Mouse (Mus musculus) heart, postnatal 0 days (tissue): ENCODE measurements around the gene Pcbp3. TPM values are rescaled to one million over a fixed set of nuclear protein-coding genes. Genes with fewer than 3 reads are reported as not detected.

Experiments
- ATAC-seq: fragments of 200-750 bp; cut with Nextera tagmentation; 2 replicates; pipeline ENCODE4 v1.8.0; 2017; ENCODE audit warnings: low read depth, moderate number of reproducible peaks, moderate library complexity; ENCODE audit not compliant: insufficient read depth
- DNase-seq: peaks from one replicate; pipeline ENCODE4 v3.0.0-alpha.2; 2016; ENCODE audit warnings: low spot score
- H3K27ac ChIP-seq: fragments of 300-500 bp; sonication (generic); 2 replicates; pipeline ENCODE4 v1.5.1; 2014; ENCODE audit warnings: low read depth, mild to moderate bottlenecking
- H3K27me3 ChIP-seq: fragments of 300-500 bp; sonication (generic); 2 replicates; pipeline ENCODE4 v1.6.1; 2014; ENCODE audit warnings: low read length, mixed read lengths; ENCODE audit not compliant: control insufficient read depth, insufficient read depth
- H3K36me3 ChIP-seq: fragments of 300-500 bp; sonication (generic); replicated peaks from 2 replicates; pipeline ENCODE4 v1.6.1; 2014; ENCODE audit warnings: low read length, mixed read lengths; ENCODE audit not compliant: control insufficient read depth, insufficient read depth
- H3K4me1 ChIP-seq: fragments of 300-500 bp; sonication (generic); 2 replicates; pipeline ENCODE4 v1.6.1; 2014; ENCODE audit warnings: antibody characterized with exemption; ENCODE audit not compliant: control insufficient read depth, insufficient read depth
- H3K4me2 ChIP-seq: fragments of 300-500 bp; sonication (generic); 2 replicates; pipeline ENCODE4 v1.6.1; 2014; ENCODE audit warnings: low read depth, mild to moderate bottlenecking, low read length, moderate library complexity
- H3K4me3 ChIP-seq: fragments of 300-500 bp; sonication (generic); 2 replicates; pipeline ENCODE4 v1.5.1; 2014; ENCODE audit warnings: low read depth, low read length
- H3K9ac ChIP-seq: fragments of 300-500 bp; sonication (generic); replicated peaks from 2 replicates; pipeline ENCODE4 v1.6.1; 2014; ENCODE audit warnings: low read depth, low read length, mixed read lengths
- H3K9me3 ChIP-seq: fragments of 300-500 bp; sonication (generic); replicated peaks from 2 replicates; pipeline ENCODE4 v1.6.1; 2016; ENCODE audit warnings: low read length; ENCODE audit not compliant: control insufficient read depth
- CTCF ChIP-seq: IDR thresholded peaks from 2 replicates; pipeline ENCODE4 v1.5.1; 2016; ENCODE audit warnings: antibody characterized with exemption, control low read depth, low read depth
- EP300 ChIP-seq: IDR thresholded peaks from 2 replicates; pipeline ENCODE4 v1.6.1; 2016; ENCODE audit warnings: antibody characterized with exemption, low read depth
- WGBS: fragments of 180-500 bp; shearing (Covaris S2); extraction: QIAGEN DNeasy Blood & Tissue Kit; methylation state at CpG from one replicate; pipeline ENCODE4 v1.1.7; 2014; 5-methylcytosine and 5-hydroxymethylcytosine counted together
- polyA plus RNA-seq: library from polyadenylated mRNA; unstranded; fragments of >200 nt; fragmentation: Nextera tagmentation; extraction: Ambion mirVana; gene quantifications from 2 replicates; pipeline ENCODE4 v1.2.1, GENCODE M21; 2015
- total RNA-seq: library from RNA; depleted of rRNA; stranded (reverse); fragments of >200 nt; gene quantifications from 2 replicates; pipeline ENCODE4 v1.2.3, GENCODE M21; 2014; ENCODE audit warnings: low replicate concordance

Pcbp3 gene
- total and polyA plus RNA-seq, 2 experiments from 2014 or later = 5.6 to 5.9 TPM

DNA sequence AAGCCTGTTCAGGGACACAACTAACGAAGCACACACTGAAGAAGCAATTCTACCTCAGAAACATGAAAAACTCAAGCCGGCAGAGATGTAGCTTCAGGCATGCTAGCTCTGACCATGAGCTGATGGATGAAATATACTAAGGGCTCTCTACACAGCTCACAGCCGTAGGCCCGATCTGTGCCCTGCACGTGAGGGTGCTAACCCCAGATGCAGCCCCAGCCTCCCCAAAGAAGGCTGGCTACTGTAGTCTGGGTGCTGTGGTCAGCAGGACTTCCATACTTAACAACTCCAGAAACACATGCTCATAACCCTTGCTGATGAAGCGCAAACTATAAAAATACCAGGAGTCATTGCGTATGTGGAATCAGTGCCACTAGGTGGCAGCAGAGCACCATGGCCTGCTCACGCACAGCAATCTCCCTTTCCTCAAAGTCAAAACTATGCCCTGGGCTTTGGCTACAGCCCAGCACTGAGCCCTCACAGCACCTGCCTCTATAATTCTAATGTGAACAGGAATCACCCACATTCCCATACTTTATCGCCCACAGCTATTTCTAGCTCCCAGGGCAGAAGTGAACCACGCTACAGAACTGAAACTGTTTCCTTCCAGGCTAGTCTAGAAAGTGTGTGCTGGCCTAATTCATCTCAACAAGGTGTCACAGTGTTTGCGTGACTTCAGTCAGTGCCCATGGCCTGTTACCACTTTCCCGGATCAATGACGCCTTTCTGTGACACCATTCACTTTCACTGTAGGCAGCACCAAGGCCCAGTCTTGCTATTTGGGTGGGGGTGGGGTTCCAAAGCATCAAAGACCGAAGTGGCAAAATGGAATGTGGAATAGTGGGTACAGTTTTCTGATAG is 126.0 kb downstream of the Pcbp3 start:
- no peak overlapping the region for H3K27ac ChIP-seq
- H3K9ac ChIP-seq = no peak overlapping the region
- no peak overlapping the region for H3K4me3 ChIP-seq
- TF ChIP-seq CTCF (peak; percentile 99), EP300 (no peak)
- peak; percentile 68 for ATAC-seq
- no peak overlapping the region for H3K4me2 ChIP-seq
- no peaks in the 10 kb centered on the region for H3K27me3 ChIP-seq
- no peaks in the 10 kb centered on the region for H3K36me3 ChIP-seq
- H3K9me3 ChIP-seq = no peaks in the 10 kb centered on the region
- WGBS = 47% methylated on average over 14 of the region's 14 CpGs
- H3K4me1 ChIP-seq = no peaks in the 10 kb centered on the region
- DNase-seq = peak; percentile 77

DNA sequence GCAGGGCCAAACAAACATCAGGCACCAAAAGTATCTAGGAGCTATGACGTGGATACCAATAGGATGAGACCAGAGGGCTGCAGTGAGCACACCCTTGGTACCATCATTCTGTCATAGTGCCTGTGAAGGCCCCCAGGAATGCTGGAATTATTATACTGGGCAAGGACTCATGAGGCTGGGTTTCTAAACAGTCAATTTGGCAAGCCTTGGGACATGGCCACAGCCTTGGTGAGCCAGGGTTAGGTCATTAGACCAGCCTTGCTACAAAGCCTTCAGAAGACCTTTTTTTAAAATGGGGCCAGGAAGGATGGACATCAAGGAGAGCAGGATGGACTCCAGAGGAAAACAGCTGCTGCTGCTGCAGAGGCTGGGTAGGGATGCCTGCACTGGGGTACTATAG is 128.8 kb downstream of the Pcbp3 start:
- no peak for TF ChIP-seq CTCF
- no peak for TF ChIP-seq EP300
- no peaks in the 10 kb centered on the region for H3K4me1 ChIP-seq
- H3K27ac ChIP-seq = no peak overlapping the region
- no peaks in the 10 kb centered on the region for H3K36me3 ChIP-seq
- no peak overlapping the region for H3K4me3 ChIP-seq
- WGBS = 71% methylated on average over 1 of the region's 1 CpGs
- no peaks in the 10 kb centered on the region for H3K27me3 ChIP-seq
- no peak for ATAC-seq
- no peak overlapping the region for H3K9ac ChIP-seq
- H3K9me3 ChIP-seq = 0 out of 2 replicates have a peak, but pooled peaks cover 7% of the 10 kb centered on the region
- no peak for DNase-seq
- no peak overlapping the region for H3K4me2 ChIP-seq

DNA sequence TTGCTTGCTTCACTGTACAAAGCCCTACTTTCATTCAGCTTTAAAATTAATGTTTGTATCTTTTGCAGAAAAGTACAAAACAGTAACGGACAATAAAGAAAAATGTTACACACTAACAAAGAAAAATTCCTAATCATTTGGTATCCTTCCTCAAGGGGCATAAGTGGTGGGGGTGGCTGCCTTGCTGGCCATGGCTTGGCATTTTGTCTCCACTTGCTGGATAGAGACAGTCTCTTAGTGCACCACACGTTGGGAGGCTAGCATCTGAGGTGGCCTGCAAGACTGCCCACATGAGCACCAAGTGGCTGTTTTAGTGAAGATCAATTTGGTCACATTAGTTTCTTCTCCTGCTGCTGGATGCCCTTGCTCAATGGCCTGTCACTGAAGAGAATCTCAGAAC is 129.8 kb downstream of the Pcbp3 start:
- Histone ChIP-seq H3K4me2 (no peak overlapping the region), H3K9me3 (0 out of 2 replicates have a peak, but pooled peaks cover 7% of the 10 kb centered on the region), H3K27me3 (no peaks in the 10 kb centered on the region), H3K9ac (no peak overlapping the region), H3K36me3 (no peaks in the 10 kb centered on the region), H3K4me3 (no peak overlapping the region), H3K27ac (no peak overlapping the region), H3K4me1 (no peaks in the 10 kb centered on the region)
- ATAC-seq = no peak
- WGBS = 80% methylated on average over 2 of the region's 2 CpGs
- DNase-seq = no peak
- no peak for TF ChIP-seq EP300
- TF ChIP-seq CTCF = no peak

DNA sequence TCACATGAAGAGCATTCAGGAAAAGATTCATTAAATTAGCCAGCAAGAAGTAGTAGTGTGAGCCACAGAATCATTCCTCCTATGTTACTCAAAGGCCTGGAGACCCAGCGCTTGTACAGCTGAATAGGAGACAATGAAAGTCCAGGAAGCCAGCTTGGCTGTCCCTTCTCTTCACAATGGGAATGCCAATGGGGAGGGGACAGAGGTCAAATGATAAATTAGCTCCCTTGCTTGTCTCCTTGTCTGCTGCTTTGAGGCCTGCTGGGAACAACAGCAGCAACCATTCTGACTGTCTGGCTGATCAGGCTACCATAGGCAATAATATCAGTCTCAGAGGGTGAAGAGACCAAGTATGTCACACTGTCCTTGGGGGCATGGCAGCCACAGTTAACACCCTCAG is 130.5 kb downstream of the Pcbp3 start:
- no peaks in the 10 kb centered on the region for H3K36me3 ChIP-seq
- H3K27ac ChIP-seq = no peak overlapping the region
- no peak overlapping the region for H3K9ac ChIP-seq
- 0 out of 2 replicates have a peak, but pooled peaks cover 7% of the 10 kb centered on the region for H3K9me3 ChIP-seq
- 64% methylated on average over 1 of the region's 1 CpGs for WGBS
- no peak overlapping the region for H3K4me2 ChIP-seq
- no peak overlapping the region for H3K4me3 ChIP-seq
- ATAC-seq = no peak
- no peak for DNase-seq
- no peaks in the 10 kb centered on the region for H3K4me1 ChIP-seq
- TF ChIP-seq EP300 = no peak
- no peak for TF ChIP-seq CTCF
- H3K27me3 ChIP-seq = no peaks in the 10 kb centered on the region

DNA sequence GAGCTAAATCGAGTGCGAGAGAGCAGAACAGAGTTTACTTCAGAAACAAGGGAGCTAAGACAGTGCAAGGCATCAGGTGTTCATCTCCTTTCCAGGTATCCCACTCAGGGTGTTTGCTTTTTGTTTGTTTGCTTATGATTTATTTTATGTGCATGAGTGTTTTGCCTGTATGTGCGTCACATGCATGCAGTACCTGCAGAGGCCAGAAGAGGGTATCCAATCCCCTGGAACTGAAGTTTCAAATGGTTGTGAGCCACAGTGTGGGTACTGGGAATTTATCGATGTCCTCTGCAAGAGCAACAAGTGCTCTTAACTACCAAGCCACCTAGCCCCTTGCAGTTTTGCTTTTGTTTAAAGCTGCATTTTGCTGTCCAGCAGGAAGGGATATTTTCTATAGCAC is 132.8 kb downstream of the Pcbp3 start:
- no peak for ATAC-seq
- DNase-seq = no peak
- 95% methylated on average over 4 of the region's 4 CpGs for WGBS
- no peak overlapping the region for H3K9ac ChIP-seq
- H3K27me3 ChIP-seq = no peaks in the 10 kb centered on the region
- H3K4me3 ChIP-seq = no peak overlapping the region
- H3K4me2 ChIP-seq = no peak overlapping the region
- no peaks in the 10 kb centered on the region for H3K36me3 ChIP-seq
- 0 out of 2 replicates have a peak, but pooled peaks cover 7% of the 10 kb centered on the region for H3K9me3 ChIP-seq
- TF ChIP-seq CTCF (no peak), EP300 (no peak)
- no peaks in the 10 kb centered on the region for H3K4me1 ChIP-seq
- no peak overlapping the region for H3K27ac ChIP-seq

DNA sequence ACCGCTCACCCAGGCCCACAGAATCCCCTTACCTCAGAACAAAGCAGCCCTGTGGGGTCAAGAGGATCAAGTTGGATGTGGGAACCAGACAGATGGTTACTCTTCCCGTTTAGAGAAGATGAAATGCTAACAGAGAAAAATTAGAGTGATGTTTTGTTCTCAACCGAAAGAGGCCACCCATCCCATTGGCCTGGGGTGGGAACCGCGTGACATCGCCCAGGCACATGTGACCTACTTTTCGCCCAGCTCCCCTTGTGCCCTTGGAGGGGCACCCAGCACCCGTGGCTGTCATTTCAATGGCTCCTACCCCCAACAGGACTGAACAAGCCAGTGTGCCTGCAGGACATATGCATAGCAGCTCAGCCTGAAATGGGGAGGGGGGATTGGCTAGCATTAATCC is 139.0 kb downstream of the Pcbp3 start:
- Histone ChIP-seq H3K4me3 (no peak overlapping the region), H3K27ac (no peak overlapping the region), H3K36me3 (no peaks in the 10 kb centered on the region), H3K9me3 (no peaks in the 10 kb centered on the region), H3K27me3 (no peaks in the 10 kb centered on the region), H3K4me1 (no peaks in the 10 kb centered on the region), H3K4me2 (no peak overlapping the region), H3K9ac (no peak overlapping the region)
- ATAC-seq = no peak
- DNase-seq = no peak
- no peak for TF ChIP-seq EP300
- TF ChIP-seq CTCF = no peak
- 89% methylated on average over 8 of the region's 8 CpGs for WGBS
